ENCODE assay signal across 11 mouse cellular contexts in genomic region chr4:101176123-101176522, GRCm38 (mm10).
A peak's percentile ranks its signal among the peaks of the same experiment; 100 is the strongest.
DNase-seq lines count a peak whose midpoint lies in the region; ATAC-seq lines count a peak whose summit lies in the region.
"Had no signal": no experiment of that assay in that cellular context is flagged by ENCODE, and none has a peak within 500 bp of the region (broad histone marks: within the 10 kb centered on the region; RNA-seq: fewer than 3 reads in every experiment).

No protein-coding gene starts in this region.

- peak; percentile 50 for ATAC-seq in common myeloid progenitor, adult 5-6 weeks (replicated peaks; ENCODE audit: low read depth, poor library complexity, severe bottlenecking)
- peak; percentile 20 for ATAC-seq in megakaryocyte, adult 5-6 weeks (ENCODE audit: poor library complexity, severe bottlenecking)
- ATAC-seq: hindbrain, postnatal 0 days had no signal

- intact Hi-C loops in heart, postnatal 10 days (cut with DNase I) = no loop called here

- peak; percentile 67 for DNase-seq in lung, postnatal 36 days
- DNase-seq in lung, postnatal 14 days = no peak
- peak; percentile 60 to 71 for DNase-seq in heart, postnatal 10 days
- DNase-seq in urinary bladder, postnatal 4 days (ENCODE audit: low spot score in 2 of 2) = no peak
- no peak for DNase-seq in Muller cell, postnatal 12 days (ENCODE audit: inconsistent ontology term)
- no peak for DNase-seq in right cerebral cortex, postnatal 14 days
- DNase-seq: kidney, postnatal 36 days; right cerebral cortex, postnatal 25 days had no signal

Comparison
In these comparisons a context has a peak if more than half of its experiments do, and no peak if none do; other contexts are left out.
1. DNase-seq: peak in lung, postnatal 36 days (single experiment) and heart, postnatal 10 days (2 of 2); none in lung, postnatal 14 days (single experiment), urinary bladder, postnatal 4 days (0 of 2), Muller cell, postnatal 12 days (single experiment) and right cerebral cortex, postnatal 14 days (single experiment).